18 mouse cellular contexts compared by ENCODE assay signal in the genomic region with DNA sequence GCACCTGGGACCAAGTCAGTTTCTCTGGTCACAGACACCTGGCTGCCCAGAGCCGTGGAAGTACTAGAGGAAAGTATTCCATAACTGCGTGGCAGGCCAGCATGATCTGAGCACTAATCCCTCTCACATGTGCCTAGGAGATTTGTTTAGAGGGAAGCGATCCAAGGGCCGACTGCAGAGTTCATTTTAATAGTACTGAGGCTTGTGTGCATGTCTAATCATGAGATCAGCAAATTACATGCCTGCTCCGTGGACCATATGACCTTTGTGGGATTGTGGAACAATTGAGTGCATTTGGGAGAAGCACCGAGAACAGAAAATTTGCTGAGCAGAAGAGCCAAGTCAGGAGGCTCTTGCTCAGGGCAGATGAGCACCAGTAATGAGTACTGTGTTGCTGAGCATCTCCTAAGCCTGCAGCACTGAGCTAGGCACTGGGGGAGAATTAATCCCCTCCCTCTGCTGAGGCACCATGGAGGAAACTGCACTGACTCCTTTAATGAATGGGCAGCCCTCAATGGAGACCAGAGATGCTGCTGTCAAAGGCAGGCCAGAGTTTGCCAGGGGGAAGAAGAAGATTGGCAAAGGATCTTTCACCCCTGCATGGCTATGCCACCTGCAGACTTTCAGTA.
DNase-seq lines count a peak whose midpoint lies in the region; ATAC-seq and TF ChIP-seq lines count a peak whose summit lies in the region.
"Had no signal": no experiment of that assay in that cellular context is flagged by ENCODE, and none has a peak within 500 bp of the region (broad histone marks: within the 10 kb centered on the region; RNA-seq: fewer than 3 reads in every experiment).

No protein-coding gene starts in this region.

- DNase-seq in gastrocnemius, postnatal 14 days, result peak; percentile 21
- DNase-seq in gastrocnemius, postnatal 36 days, result no peak
- peak; percentile 38 for DNase-seq in limb, embryonic 14.5 days (ENCODE audit: low spot score)
- DNase-seq in limb, embryonic 10.5 days (ENCODE audit: low spot score), result no peak
- DNase-seq in embryonic facial prominence, embryonic 14.5 days (ENCODE audit: low spot score), result peak; percentile 83
- peak; percentile 27 for DNase-seq in midbrain, postnatal 0 days (ENCODE audit: low spot score)
- no peak for DNase-seq in urinary bladder, adult 18-20 months (ENCODE audit: low spot score in 2 of 2)
- DNase-seq: B cell, adult 2 months; cerebellum, adult 9-10 months; kidney, adult 18-20 months; thymus, adult 2 months had no signal

- no peak for TF ChIP-seq POLR2A in limb, embryonic 14.5 days (IDR thresholded peaks at IDR 0.05; ENCODE audit: borderline replicate concordance, extremely low read depth, insufficient read depth, insufficient read length)

- 0 out of 2 replicates have a peak, but pooled peaks cover 5% of the 10 kb centered on the region for H3K4me1 ChIP-seq in limb, embryonic 14.5 days (ENCODE audit: control insufficient read depth, insufficient read depth, low read length)
- peaks cover 7% of the 10 kb centered on the region; the same call in 1 of the 2 replicates for H3K4me1 ChIP-seq in limb, embryonic 10.5 days
- no peaks in the 10 kb centered on the region for H3K4me1 ChIP-seq in embryonic facial prominence, embryonic 14.5 days (ENCODE audit: control insufficient read depth, insufficient read depth, low read length)
- 0 out of 2 replicates have a peak, but pooled peaks cover 4% of the 10 kb centered on the region for H3K4me1 ChIP-seq in midbrain, postnatal 0 days (ENCODE audit: insufficient read depth, low read length)
- H3K4me1 ChIP-seq: heart, embryonic 10.5 days; neural tube, embryonic 12.5 days had no signal

- H3K36me3 ChIP-seq in limb, embryonic 14.5 days (ENCODE audit: control insufficient read depth, insufficient read depth, low read length), result no peaks in the 10 kb centered on the region
- no peaks in the 10 kb centered on the region for H3K36me3 ChIP-seq in limb, embryonic 10.5 days
- no peaks in the 10 kb centered on the region for H3K36me3 ChIP-seq in embryonic facial prominence, embryonic 14.5 days (ENCODE audit: control insufficient read depth, insufficient read depth, low read length)
- no peaks in the 10 kb centered on the region for H3K36me3 ChIP-seq in midbrain, postnatal 0 days (ENCODE audit: insufficient read depth, low read length)
- H3K36me3 ChIP-seq: embryonic facial prominence, embryonic 13.5 days; forebrain, embryonic 10.5 days; heart, embryonic 10.5 days; limb, embryonic 13.5 days; neural tube, embryonic 12.5 days had no signal

- H3K4me3 ChIP-seq in limb, embryonic 14.5 days (replicated peaks; ENCODE audit: low read length), result no peak overlapping the region
- no peak overlapping the region for H3K4me3 ChIP-seq in limb, embryonic 10.5 days
- H3K4me3 ChIP-seq in embryonic facial prominence, embryonic 14.5 days (ENCODE audit: low read depth, low read length), result no peak overlapping the region
- H3K4me3 ChIP-seq in midbrain, postnatal 0 days (ENCODE audit: low read depth, low read length), result no peak overlapping the region
- H3K4me3 ChIP-seq: embryonic facial prominence, embryonic 13.5 days; forebrain, embryonic 10.5 days; heart, embryonic 10.5 days; limb, embryonic 13.5 days; neural tube, embryonic 12.5 days had no signal

- no peak for TF ChIP-seq CTCF in midbrain, postnatal 0 days (IDR thresholded peaks at IDR 0.05)

- H3K4me2 ChIP-seq in limb, embryonic 14.5 days (replicated peaks; ENCODE audit: low read depth, low read length, severe bottlenecking), result no peak overlapping the region
- H3K4me2 ChIP-seq in embryonic facial prominence, embryonic 14.5 days (ENCODE audit: low read depth, low read length), result no peak overlapping the region
- no peak overlapping the region for H3K4me2 ChIP-seq in midbrain, postnatal 0 days (ENCODE audit: low read depth, low read length, poor library complexity, severe bottlenecking)
- H3K4me2 ChIP-seq: embryonic facial prominence, embryonic 13.5 days; limb, embryonic 13.5 days; neural tube, embryonic 12.5 days had no signal

- intact Hi-C loops in gastrocnemius, postnatal 14 days (cut with DNase I; ENCODE audit: low total_unique reads), result no loop called here
- intact Hi-C loops in gastrocnemius, postnatal 36 days (cut with DNase I), result no loop called here

- ATAC-seq in limb, embryonic 14.5 days (ENCODE audit: low FRiP score, low read depth), result no peak
- peak; percentile 70 for ATAC-seq in embryonic facial prominence, embryonic 14.5 days (ENCODE audit: low read depth)
- ATAC-seq in midbrain, postnatal 0 days (ENCODE audit: low FRiP score), result no peak

- H3K9me3 ChIP-seq in limb, embryonic 14.5 days (ENCODE audit: control insufficient read depth, low read length), result no peaks in the 10 kb centered on the region
- no peaks in the 10 kb centered on the region for H3K9me3 ChIP-seq in limb, embryonic 10.5 days (replicated peaks)
- H3K9me3 ChIP-seq in embryonic facial prominence, embryonic 14.5 days (ENCODE audit: control insufficient read depth, low read length), result peaks cover 3% of the 10 kb centered on the region; the same call in 1 of the 2 replicates
- no peaks in the 10 kb centered on the region for H3K9me3 ChIP-seq in midbrain, postnatal 0 days (ENCODE audit: low read length)
- H3K9me3 ChIP-seq: forebrain, embryonic 10.5 days; neural tube, embryonic 12.5 days had no signal

- no peak overlapping the region for H3K27ac ChIP-seq in limb, embryonic 14.5 days (replicated peaks; ENCODE audit: low read depth, low read length)
- no peak overlapping the region for H3K27ac ChIP-seq in limb, embryonic 10.5 days
- no peak overlapping the region for H3K27ac ChIP-seq in embryonic facial prominence, embryonic 14.5 days (replicated peaks; ENCODE audit: low read depth, low read length)
- H3K27ac ChIP-seq in midbrain, postnatal 0 days (ENCODE audit: low read depth, low read length), result no peak overlapping the region
- H3K27ac ChIP-seq: embryonic facial prominence, embryonic 13.5 days; forebrain, embryonic 10.5 days; heart, embryonic 10.5 days; kidney, postnatal 0 days; limb, embryonic 13.5 days; liver, embryonic 14.5 days; neural tube, embryonic 12.5 days had no signal

- H3K27me3 ChIP-seq in limb, embryonic 14.5 days (ENCODE audit: control insufficient read depth, insufficient read depth, low read length), result no peaks in the 10 kb centered on the region
- H3K27me3 ChIP-seq in limb, embryonic 10.5 days (ENCODE audit: low read depth, poor library complexity, severe bottlenecking), result no peaks in the 10 kb centered on the region
- H3K27me3 ChIP-seq in embryonic facial prominence, embryonic 14.5 days (replicated peaks; ENCODE audit: control insufficient read depth, insufficient read depth, low read length), result no peaks in the 10 kb centered on the region
- H3K27me3 ChIP-seq in midbrain, postnatal 0 days (ENCODE audit: insufficient read depth, low read length), result no peaks in the 10 kb centered on the region
- H3K27me3 ChIP-seq: embryonic facial prominence, embryonic 13.5 days; limb, embryonic 13.5 days; neural tube, embryonic 12.5 days had no signal

- H3K9ac ChIP-seq in limb, embryonic 14.5 days (ENCODE audit: low read depth, low read length, severe bottlenecking), result no peak overlapping the region
- no peak overlapping the region for H3K9ac ChIP-seq in embryonic facial prominence, embryonic 14.5 days (ENCODE audit: low read depth, low read length)
- no peak overlapping the region for H3K9ac ChIP-seq in midbrain, postnatal 0 days (replicated peaks; ENCODE audit: low read length, poor library complexity, severe bottlenecking)
- H3K9ac ChIP-seq: embryonic facial prominence, embryonic 13.5 days; limb, embryonic 13.5 days; liver, embryonic 14.5 days; neural tube, embryonic 12.5 days had no signal

- WGBS in limb, embryonic 14.5 days, result 43% methylated on average over 6 of the region's 6 CpGs
- WGBS in limb, embryonic 10.5 days, result 85% methylated on average over 6 of the region's 6 CpGs
- WGBS in embryonic facial prominence, embryonic 14.5 days, result 24% methylated on average over 6 of the region's 6 CpGs
- WGBS in midbrain, postnatal 0 days, result 24% methylated on average over 6 of the region's 6 CpGs

Comparison
In these comparisons a context has a peak if more than half of its experiments do, and no peak if none do; other contexts are left out.
1. DNase-seq: peak in gastrocnemius, postnatal 14 days (single experiment), limb, embryonic 14.5 days (single experiment), embryonic facial prominence, embryonic 14.5 days (single experiment) and midbrain, postnatal 0 days (single experiment); none in gastrocnemius, postnatal 36 days (0 of 2), limb, embryonic 10.5 days (single experiment) and urinary bladder, adult 18-20 months (0 of 2).